Mouse (Mus musculus) brain, adult 2 months (tissue): Measurements from ENCODE around the gene Nek2.
A peak's percentile ranks its signal among the peaks of the same experiment; 100 is the strongest.

Experiments
- DNase-seq: peaks from one replicate; pipeline ENCODE4 v3.0.0; 2011; ENCODE audit warnings: low read depth, low spot score

The Nek2 gene

DNA sequence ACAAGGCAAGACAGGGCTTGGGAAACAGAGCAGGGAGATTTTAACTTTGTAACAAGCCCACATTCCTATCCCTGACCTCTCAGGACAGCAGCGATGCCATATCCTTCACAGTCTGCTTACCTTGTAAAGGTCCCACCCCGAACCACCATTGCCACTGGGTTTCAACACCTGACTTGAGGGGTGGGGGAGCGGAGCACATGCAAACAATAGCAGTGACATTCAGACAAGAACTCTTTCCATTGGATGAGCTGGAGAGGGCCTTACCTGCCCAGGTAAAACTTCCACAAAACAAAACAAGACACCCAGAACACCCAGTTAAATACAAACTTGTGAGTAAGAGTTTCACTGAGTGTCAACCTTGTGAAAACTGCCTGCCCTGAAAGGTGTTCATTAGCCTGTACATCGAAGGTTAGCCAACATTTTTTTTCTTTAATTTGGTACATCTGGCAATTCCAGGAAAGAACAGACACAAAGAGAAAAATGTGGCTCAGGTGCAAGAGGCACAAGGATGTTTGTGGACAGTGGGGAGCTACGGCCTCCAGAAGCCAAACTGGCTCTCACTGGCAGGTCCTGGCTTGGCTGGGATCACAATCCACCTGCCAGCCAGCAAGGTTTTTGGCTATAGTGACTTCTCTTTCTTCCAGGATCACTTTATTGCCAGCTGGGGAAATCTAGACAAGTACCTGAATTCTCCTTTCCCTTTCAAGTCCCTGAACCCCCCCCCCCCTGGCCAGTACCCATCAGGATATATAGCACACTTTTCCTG is 35.8 kb downstream of the Nek2 start:
- DNase-seq: no peak

DNA sequence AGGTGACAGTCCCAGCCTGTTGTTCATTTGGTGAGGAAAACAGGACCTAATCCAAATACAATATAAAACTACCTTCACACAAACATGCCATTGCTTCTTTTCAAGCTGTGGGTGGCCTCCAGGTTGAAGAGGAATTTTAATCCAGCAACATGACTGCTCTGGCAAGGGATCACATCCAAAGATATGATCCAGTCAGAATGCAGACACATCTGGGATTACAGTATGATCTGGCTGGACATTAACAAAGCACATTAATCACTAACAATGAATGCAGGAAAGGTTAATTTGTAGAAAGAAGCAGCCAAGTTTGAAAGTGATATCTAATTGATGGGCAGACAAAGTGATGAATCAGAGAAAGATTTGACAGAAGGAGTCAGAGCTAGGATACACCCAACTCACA is 36.9 kb downstream of the Nek2 start:
- DNase-seq: no peak

DNA sequence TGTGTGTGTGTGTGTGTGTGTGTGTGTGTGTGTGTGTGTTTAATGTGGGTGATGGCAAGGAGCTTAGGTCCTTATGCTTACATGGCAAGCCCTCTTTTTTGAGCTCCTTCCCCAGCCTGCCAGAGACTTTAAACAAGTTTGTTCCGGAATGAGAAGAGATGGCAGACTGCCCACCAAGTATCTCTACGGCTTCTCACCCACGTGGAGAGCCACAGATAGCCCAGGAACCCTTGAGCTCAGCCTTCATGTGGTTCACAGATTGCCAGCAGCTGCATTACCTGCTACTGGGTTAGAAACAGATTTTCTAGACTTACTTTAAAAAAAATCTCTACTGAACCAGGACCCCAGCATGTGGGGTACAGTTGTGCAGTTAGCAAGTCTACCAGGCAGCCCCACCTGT is 38.6 kb downstream of the Nek2 start:
- DNase-seq: peak; percentile 70

DNA sequence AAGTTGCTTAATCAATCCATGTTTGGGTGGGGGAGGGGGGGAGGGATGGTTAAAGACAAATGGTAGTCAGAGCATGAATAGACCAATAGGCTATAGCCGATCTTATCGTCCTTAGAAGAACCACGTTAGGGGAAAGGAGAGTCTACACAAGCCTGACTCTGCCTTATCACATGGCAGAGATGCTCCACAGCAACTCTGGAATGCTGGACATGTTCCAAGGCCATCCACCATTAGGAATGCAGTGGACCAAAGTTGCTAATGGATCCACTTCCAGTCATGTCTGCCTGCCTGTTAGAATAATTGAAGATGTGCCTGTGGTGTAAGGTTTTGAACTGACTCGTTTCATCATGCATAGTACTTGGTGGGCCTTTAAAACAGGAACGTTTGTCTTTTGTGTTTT is 40.0 kb downstream of the Nek2 start:
- DNase-seq: no peak

DNA sequence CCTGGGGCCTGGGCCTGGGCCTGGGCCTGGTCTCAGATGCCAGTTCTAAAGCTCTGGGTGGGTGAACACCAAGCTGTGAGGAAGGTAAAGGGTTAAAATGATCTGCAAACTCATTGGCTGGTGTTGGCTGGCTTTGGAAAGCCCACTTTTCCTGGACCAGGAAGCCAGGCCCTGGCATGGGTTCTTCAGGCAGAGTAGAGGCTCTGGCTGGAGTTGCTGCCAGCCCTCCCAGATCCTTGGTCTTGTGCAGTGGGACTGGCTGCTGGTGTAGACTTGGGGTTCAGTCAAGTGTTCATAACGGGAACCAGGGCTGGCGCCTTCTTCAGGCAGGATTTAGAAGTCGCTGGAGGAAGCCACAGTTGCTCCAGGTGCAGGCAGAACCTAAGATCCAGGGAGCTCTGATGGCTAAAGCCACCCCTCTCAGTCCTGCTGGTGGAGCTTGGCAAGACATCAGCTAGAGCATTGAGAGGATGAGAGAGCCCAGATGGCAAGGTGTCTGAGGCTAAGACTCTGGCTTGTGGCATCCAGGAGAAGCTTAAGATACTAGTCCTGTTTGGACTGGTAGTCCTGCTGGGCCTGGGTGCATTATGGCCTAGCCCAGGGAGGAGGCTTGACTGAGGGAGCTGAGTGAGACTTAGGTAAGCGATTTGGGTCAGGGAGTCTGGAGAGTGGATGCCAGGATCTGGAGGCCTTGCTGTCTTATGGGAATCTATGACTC is 42.7 kb downstream of the Nek2 start:
- DNase-seq: peak; percentile 29

DNA sequence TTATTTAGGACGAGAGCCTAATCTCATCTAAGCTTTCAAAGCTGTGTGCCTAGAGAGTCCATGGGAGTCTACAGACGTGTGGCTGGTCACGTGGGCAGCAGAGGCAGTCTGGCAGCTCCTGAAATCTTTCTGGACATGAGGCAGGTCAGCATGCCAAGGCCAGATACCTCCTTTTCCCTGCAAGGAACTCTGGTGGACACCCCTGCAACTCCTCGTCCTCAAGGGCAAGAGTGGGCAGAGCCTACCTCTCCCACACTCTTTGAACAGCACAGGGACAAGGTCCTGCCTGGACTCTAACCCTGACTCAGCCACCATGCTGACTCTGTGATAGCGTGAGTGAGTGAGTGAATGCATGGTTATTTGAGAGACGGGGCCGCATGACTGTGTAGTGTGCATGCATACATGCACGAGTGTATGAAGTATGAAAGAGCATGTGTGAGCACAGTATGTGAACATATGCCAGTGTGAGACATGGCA is 43.3 kb downstream of the Nek2 start:
- no peak for DNase-seq

DNA sequence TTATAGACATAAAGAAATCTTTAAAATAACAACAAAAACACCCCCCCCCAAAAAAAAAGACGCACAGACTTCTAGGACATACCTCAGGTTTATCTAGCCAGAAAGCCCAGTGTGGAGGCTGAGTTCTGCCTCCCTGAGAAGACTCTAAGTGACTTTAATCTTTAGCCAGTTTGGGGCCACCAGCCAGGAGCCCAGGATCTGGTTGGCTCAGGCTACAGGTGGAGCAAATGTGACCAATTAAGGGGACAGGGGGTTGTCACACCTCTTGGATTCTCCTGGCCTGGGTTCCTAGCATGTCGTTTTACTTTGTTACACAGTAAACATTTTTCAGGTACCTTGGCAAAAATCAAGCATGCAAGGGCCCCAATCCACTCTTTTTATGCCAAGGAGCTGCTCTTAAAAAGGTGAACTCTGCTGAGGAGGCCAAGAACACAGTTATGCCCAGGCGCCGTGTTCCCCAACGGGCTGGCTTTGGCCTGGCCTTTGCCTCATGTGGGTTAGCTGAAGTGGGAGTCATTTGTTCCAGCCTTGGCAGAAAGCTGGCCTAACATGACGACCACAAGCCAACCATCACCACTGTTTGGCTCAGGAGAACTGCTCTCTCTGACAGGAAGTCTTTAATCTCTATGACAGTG is 50.9 kb downstream of the Nek2 start:
- no peak for DNase-seq

DNA sequence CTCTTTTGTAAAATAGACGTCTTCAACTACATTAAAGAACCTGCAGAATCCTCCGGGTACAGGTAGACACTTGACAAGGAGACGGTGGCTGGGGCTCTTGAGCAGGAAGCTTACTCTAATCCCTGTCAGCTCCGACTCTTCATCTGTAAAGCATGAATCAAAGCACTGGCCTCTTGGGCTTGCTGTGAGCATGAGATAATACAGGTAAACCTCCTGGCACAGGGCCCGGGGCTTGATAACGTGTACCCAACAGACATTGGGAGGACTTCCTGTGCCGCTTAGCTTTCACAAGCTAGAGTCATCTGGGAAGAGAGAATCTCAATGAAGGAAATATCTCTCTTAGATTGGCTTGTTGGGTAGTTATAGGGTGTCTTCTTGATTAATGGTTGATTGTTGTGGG is 53.8 kb downstream of the Nek2 start:
- no peak for DNase-seq

DNA sequence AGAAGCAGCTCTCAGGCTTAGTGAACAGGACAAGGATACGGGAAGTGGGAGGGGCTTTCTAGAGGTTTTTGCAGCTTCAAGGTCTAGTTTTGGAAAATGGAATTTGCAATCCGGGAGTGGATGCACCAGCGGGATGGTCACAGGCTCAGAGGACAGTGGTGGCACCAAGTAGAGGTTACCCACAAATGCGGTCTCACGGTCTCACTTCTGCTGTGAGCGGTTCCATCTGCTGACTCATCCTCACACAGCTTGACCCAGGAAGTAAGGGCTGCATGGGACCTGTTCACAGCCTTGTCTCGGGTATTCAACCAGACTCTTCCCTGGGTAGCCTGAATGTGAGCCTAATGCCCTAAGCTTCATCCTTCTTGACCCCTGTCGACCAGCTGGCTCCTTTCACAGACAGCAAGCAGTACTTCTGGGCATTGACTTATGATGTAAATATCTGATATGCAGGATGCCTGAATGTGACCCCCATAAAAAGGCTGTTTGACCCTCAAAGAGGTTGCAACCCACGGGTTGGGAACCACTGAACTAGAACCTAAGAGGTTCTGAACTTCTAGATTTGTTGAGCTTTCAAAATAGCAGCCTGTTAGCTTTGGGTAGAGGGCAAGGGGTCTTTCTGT is 54.5 kb downstream of the Nek2 start:
- DNase-seq: no peak

DNA sequence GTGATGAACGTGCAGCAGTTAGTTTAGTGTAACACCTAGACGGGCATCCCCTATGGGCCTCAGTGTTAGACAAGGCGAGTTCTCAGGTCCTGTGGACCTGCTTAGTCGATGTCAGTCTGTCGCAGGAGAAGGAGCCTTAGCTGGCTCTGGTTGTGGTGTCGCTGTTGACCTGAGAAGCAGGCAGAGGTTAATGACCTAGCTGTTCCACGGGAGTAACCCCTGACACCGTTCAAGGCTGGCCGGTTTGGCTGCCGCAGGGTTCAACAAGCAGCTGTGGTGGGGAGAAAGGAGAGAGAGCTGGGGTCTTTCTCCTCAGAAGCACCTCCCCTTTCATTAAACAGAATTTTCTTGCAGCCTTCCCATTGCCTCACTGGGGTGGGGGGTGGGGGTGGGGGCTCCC is 56.4 kb downstream of the Nek2 start:
- DNase-seq: no peak

DNA sequence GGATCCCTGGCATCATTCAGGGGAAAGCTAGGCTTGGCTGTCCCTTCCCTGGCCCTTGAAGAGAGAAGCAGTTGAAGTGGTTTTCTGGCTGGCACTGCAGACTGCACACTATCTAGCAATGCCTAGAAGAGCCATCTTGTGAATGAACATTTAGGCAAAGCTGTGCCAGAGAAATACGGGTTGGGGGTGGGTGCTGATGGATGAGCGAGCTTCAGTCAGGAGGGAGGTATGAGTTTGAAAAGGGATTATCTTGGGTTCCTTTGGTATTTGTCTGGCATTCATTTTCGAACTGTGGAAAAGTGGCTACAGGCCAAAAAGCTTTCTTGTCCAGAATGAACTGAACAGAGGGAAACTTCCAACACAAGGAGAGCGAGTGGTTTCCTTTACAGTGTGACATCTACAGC is 57.3 kb downstream of the Nek2 start:
- peak; percentile 32 for DNase-seq

DNA sequence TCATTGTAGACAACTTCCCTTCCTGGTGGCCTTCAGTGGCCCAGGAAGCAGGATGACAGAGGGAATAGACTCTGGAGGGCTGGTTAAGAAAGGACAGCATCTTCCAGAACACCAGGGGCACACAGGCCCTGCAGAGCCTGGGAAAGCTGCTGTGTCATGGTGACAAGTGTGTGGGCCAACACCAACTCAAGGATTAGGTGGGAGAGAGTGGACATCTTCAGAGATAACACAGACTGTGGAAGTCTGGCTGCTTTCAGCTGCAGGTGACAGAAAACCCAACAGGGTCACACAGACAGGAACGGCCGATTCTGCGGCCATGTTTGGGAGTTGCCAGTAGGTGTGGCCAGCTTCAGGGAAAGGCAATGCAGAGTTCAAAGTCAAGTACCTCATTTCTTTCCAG is 59.0 kb downstream of the Nek2 start:
- no peak for DNase-seq

DNA sequence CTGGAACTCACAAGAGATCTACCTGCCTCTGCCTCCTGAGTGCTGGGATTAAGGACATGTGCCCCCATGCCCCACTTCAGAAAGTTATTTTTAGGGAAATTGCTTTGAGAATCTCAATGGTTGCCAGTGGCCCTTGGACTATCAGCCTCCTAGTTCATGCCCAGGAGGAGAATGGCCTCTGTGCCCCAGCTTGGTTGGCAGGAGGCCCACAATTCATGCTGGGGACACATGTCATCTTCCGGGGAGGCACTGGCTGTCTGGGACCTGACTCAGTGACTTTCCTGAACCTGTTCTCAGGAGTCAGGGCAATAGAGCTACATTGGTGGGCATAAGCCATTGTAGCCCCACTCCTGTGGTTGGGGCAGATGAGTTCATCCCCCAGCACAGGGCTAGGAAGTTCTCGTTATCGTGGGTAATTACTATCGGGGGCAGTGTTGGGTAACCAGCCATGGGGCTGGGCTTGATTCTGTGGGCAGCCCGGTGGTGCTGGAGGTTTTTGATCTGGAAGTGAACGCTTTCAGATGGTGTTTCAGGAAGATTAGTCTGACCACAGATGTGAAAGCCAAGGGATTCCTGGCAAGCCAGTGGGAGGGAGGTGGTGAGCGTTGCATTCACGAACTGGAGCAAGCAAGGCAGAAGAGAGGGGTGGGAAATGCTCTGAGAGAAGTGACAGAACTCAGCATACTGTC is 59.8 kb downstream of the Nek2 start:
- peak; percentile 14 for DNase-seq

DNA sequence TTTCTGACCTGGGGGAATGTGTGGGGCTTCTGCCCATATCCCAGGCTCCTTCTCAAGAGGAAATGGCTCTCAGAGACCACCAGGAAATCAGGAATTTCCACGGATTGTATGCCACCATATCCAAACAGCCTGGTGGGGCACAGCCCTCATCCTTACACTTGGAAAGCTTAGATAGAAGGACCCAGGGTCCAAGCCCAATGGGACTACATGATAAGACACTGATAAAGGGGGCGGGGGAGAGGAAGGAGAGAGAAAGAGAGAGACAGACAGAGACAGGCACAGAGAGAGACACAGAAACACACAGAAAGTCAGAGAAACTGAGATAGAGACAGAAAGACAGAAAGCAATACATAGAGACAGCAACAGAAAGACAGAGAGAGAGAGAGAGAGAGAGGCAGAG is 60.4 kb downstream of the Nek2 start:
- DNase-seq: no peak
